Mouse (Mus musculus): Measurements from ENCODE around the gene Slc35e3.

DNA sequence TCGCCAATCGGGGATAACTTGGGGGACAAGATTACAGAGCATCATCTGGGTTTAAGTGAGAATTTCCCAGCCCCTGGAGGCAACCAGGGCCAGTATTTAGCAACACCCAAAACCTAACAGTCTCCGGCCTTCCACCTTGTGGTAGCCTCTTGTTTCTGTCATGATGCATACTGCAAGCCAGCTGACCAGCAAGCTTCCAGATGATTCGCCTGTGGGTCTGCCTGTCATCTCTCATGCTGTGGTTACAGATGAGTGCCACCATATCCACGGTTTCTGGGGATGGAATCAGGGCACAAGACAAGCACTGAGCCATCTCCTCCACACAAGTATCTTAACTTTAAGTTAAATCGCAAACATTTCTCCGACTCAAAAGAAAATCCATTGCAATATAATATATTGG, 58.6 kb downstream of the Slc35e3 start:
- no peak for TF ChIP-seq CTCF (IDR thresholded peaks at IDR 0.05; ENCODE audit: low read depth)
- no peak for TF ChIP-seq EP300 (optimal IDR thresholded peaks at IDR 0.05)

Data from stomach, postnatal 0 days (tissue).